ENCODE assay signal across 25 mouse cellular contexts in the genomic region with DNA sequence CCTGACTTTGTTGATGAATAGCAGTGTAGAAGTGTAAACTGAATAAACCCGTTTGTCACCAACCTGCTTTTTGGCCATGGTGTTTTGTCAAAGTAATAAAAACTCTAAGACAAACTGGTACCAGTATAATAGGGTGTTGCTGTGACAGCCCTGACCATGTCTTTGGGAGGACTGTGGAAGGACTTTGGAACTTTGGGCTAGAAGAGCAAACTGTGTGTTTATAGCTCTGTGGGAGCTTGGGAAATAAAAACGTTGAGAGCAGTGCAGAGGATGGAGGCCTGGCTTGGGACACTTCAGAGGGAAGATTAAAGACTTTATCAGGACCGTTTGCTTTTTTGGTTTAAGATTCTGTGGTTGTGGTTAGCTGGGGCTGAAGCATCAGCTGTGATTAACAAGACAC. TPM values are rescaled to one million over a fixed set of nuclear protein-coding genes. Genes with fewer than 3 reads are reported as not detected.
A peak's percentile ranks its signal among the peaks of the same experiment; 100 is the strongest.
DNase-seq lines count a peak whose midpoint lies in the region; ATAC-seq and TF ChIP-seq lines count a peak whose summit lies in the region.
"Had no signal": no experiment of that assay in that cellular context is flagged by ENCODE, and none has a peak within 500 bp of the region (broad histone marks: within the 10 kb centered on the region; RNA-seq: fewer than 3 reads in every experiment).

No protein-coding gene starts in this region.

- WGBS in liver, adult 2 months = 27% methylated on average over 3 of the region's 3 CpGs
- WGBS in liver, embryonic 11.5 days = 39% methylated on average over 3 of the region's 3 CpGs
- WGBS in liver, embryonic 16.5 days (ENCODE audit: insufficient replicate concordance) = 18% methylated on average over 3 of the region's 3 CpGs
- WGBS in intestine, embryonic 16.5 days = 40% methylated on average over 3 of the region's 3 CpGs

- no peak for ATAC-seq in liver, embryonic 11.5 days (replicated peaks; ENCODE audit: low FRiP score)
- ATAC-seq in liver, embryonic 16.5 days (ENCODE audit: low read depth) = peak; percentile 71
- peak; percentile 62; the same call in 1 of the 2 replicates for ATAC-seq in intestine, embryonic 16.5 days
- ATAC-seq: activated CD4-positive, CD25-positive, alpha-beta regulatory T cell, adult 4 months; forebrain, embryonic 14.5 days; forebrain, embryonic 16.5 days; Patski had no signal

- H3K36me3 ChIP-seq in liver, adult 2 months (ENCODE audit: control insufficient read depth, insufficient read depth, low read length) = no peaks in the 10 kb centered on the region
- H3K36me3 ChIP-seq in liver, embryonic 11.5 days (ENCODE audit: control insufficient read depth, insufficient read depth, low read length) = no peaks in the 10 kb centered on the region
- no peaks in the 10 kb centered on the region for H3K36me3 ChIP-seq in liver, embryonic 16.5 days (ENCODE audit: control insufficient read depth, insufficient read depth)
- no peaks in the 10 kb centered on the region for H3K36me3 ChIP-seq in intestine, embryonic 16.5 days (ENCODE audit: control insufficient read depth, insufficient read depth, low read length)

- H3K4me2 ChIP-seq in liver, embryonic 11.5 days = no peak overlapping the region
- no peak overlapping the region for H3K4me2 ChIP-seq in liver, embryonic 16.5 days (ENCODE audit: low read depth, low read length)
- H3K4me2 ChIP-seq in intestine, embryonic 16.5 days (ENCODE audit: low read depth, low read length) = no peak overlapping the region
- H3K4me2 ChIP-seq: embryonic facial prominence, embryonic 13.5 days; embryonic facial prominence, embryonic 15.5 days; forebrain, embryonic 12.5 days had no signal

- no peak for TF ChIP-seq POLR2A in liver, adult 2 months (IDR thresholded peaks at IDR 0.05; ENCODE audit: extremely low read depth, insufficient read depth, low read length)

- H3K4me3 ChIP-seq in liver, adult 2 months (ENCODE audit: insufficient read depth, low read depth, low read length) = no peak overlapping the region
- H3K4me3 ChIP-seq in liver, embryonic 11.5 days (ENCODE audit: low read depth, low read length) = no peak overlapping the region
- no peak overlapping the region for H3K4me3 ChIP-seq in liver, embryonic 16.5 days (ENCODE audit: low read depth, low read length)
- no peak overlapping the region for H3K4me3 ChIP-seq in intestine, embryonic 16.5 days (ENCODE audit: low read length)
- H3K4me3 ChIP-seq: embryonic facial prominence, embryonic 13.5 days; embryonic facial prominence, embryonic 15.5 days; erythroblast, embryonic 14.5 days; forebrain, embryonic 10.5 days; forebrain, embryonic 12.5 days had no signal

- H3K79me2 ChIP-seq in liver, adult 2 months (ENCODE audit: control insufficient read depth, insufficient read depth, low read length) = no peaks in the 10 kb centered on the region

- intact Hi-C loops in left cerebral cortex, postnatal 25 days (cut with DNase I) = no loop called here

- no peaks in the 10 kb centered on the region for H3K9me3 ChIP-seq in liver, embryonic 11.5 days (ENCODE audit: control insufficient read depth, low read length)
- H3K9me3 ChIP-seq in liver, embryonic 16.5 days (replicated peaks; ENCODE audit: control insufficient read depth, low read length) = no peaks in the 10 kb centered on the region
- no peaks in the 10 kb centered on the region for H3K9me3 ChIP-seq in intestine, embryonic 16.5 days (ENCODE audit: control insufficient read depth, low read length)
- H3K9me3 ChIP-seq: embryonic facial prominence, embryonic 13.5 days; embryonic facial prominence, embryonic 15.5 days; forebrain, embryonic 10.5 days; forebrain, embryonic 12.5 days had no signal

- H3K4me1 ChIP-seq in liver, adult 2 months (ENCODE audit: control insufficient read depth, insufficient read depth, low read length) = no peaks in the 10 kb centered on the region; the same call in 1 of the 2 replicates
- H3K4me1 ChIP-seq in liver, embryonic 11.5 days (replicated peaks; ENCODE audit: control insufficient read depth, insufficient read depth, low read length) = no peaks in the 10 kb centered on the region
- no peaks in the 10 kb centered on the region for H3K4me1 ChIP-seq in liver, embryonic 16.5 days (ENCODE audit: control insufficient read depth, low read depth, low read length)
- H3K4me1 ChIP-seq in intestine, embryonic 16.5 days (ENCODE audit: control insufficient read depth, insufficient read depth, low read length) = no peaks in the 10 kb centered on the region; the same call in 1 of the 2 replicates
- H3K4me1 ChIP-seq: embryonic facial prominence, embryonic 15.5 days; forebrain, embryonic 12.5 days had no signal

- no peak overlapping the region for H3K9ac ChIP-seq in liver, adult 2 months (ENCODE audit: low read depth, low read length)
- H3K9ac ChIP-seq in liver, embryonic 11.5 days (ENCODE audit: low read depth, low read length) = no peak overlapping the region
- no peak overlapping the region for H3K9ac ChIP-seq in liver, embryonic 16.5 days (ENCODE audit: low read depth, low read length)
- H3K9ac ChIP-seq in intestine, embryonic 16.5 days (ENCODE audit: low read depth, low read length) = no peak overlapping the region
- H3K9ac ChIP-seq: embryonic facial prominence, embryonic 13.5 days; embryonic facial prominence, embryonic 15.5 days; forebrain, embryonic 12.5 days had no signal

- no peaks in the 10 kb centered on the region for H3K27me3 ChIP-seq in liver, adult 2 months (ENCODE audit: control insufficient read depth, insufficient read depth, low read length)
- no peaks in the 10 kb centered on the region for H3K27me3 ChIP-seq in liver, embryonic 11.5 days (replicated peaks; ENCODE audit: control insufficient read depth, insufficient read depth, low read length)
- no peaks in the 10 kb centered on the region for H3K27me3 ChIP-seq in liver, embryonic 16.5 days (ENCODE audit: control insufficient read depth, insufficient read depth, low read depth, low read length)
- H3K27me3 ChIP-seq in intestine, embryonic 16.5 days (replicated peaks; ENCODE audit: control insufficient read depth, insufficient read depth, low read length) = no peaks in the 10 kb centered on the region
- H3K27me3 ChIP-seq: embryonic facial prominence, embryonic 13.5 days; embryonic facial prominence, embryonic 15.5 days; forebrain, embryonic 12.5 days; Patski had no signal

- no peak for TF ChIP-seq CTCF in liver, adult 2 months (IDR thresholded peaks at IDR 0.05; ENCODE audit: low read depth, low read length)

- H3K27ac ChIP-seq in liver, adult 2 months (replicated peaks; ENCODE audit: insufficient read depth, low read depth, low read length) = no peak overlapping the region
- no peak overlapping the region for H3K27ac ChIP-seq in liver, embryonic 11.5 days (ENCODE audit: low read depth, low read length)
- H3K27ac ChIP-seq in liver, embryonic 16.5 days (ENCODE audit: low read length) = no peak overlapping the region
- H3K27ac ChIP-seq in intestine, embryonic 16.5 days (ENCODE audit: low read length) = no peak overlapping the region
- H3K27ac ChIP-seq: embryonic facial prominence, embryonic 13.5 days; embryonic facial prominence, embryonic 15.5 days; forebrain, embryonic 10.5 days; forebrain, embryonic 12.5 days had no signal

- peak; percentile 47 for DNase-seq in liver, adult 2 months (ENCODE audit: extremely low read depth, low read depth, low spot score)
- DNase-seq in liver, embryonic 11.5 days (ENCODE audit: low spot score) = no peak
- no peak for DNase-seq in liver
- DNase-seq in left cerebral cortex, postnatal 25 days (ENCODE audit: low spot score in 2 of 2) = no peak
- no peak for DNase-seq in adrenal gland, adult 2 months
- DNase-seq: adrenal gland, postnatal 10 days; adrenal gland, postnatal 25 days; cerebellum, adult 11 months; cerebellum, adult 18-20 months; cerebellum, adult 8-10 months; cerebellum, adult 9-11 months; cerebellum, postnatal 14 days; cerebellum, postnatal 36 days; embryo, embryonic 11 days had no signal

RNA-seq across cellular contexts. Expression of a gene that starts 24.2 kb away (rescaled TPM):
- total RNA-seq in liver, adult 2 months (2014; rRNA removed) = 8.2 and 10.4 TPM in 2 replicates
- 7.3 TPM in 2 replicates for polyA plus RNA-seq in liver, adult 2 months (2012; rRNA removed)
- 26.2 and 28.7 TPM in 2 replicates for polyA plus RNA-seq in liver, embryonic 11.5 days (2014; fragmentation: Nextera tagmentation; extraction: Ambion mirVana)
- 18.6 and 22.2 TPM in 2 replicates for polyA plus RNA-seq in liver, embryonic 16.5 days (2015; fragmentation: Nextera tagmentation; extraction: Ambion mirVana)
- 116 and 117 TPM in 2 replicates for polyA plus RNA-seq in intestine, embryonic 16.5 days (2015; fragmentation: Nextera tagmentation; extraction: Ambion mirVana)
- total RNA-seq in left cerebral cortex, postnatal 25 days (2021) = 10 to 100 TPM; 43.3 to 46.9 TPM
- total RNA-seq in adrenal gland, adult 2 months (2021) = 10 to 100 TPM; 19.9 to 34.0 TPM
- polyA plus RNA-seq in adrenal gland, adult 2 months (2012; rRNA removed) = 25.1 and 39.2 TPM in 2 replicates

RNA-seq across cellular contexts. Expression of a gene that starts 26.5 kb away (rescaled TPM):
- total RNA-seq in liver, adult 2 months (2014; rRNA removed) = 3.0 and 3.4 TPM in 2 replicates
- polyA plus RNA-seq in liver, adult 2 months (2012; rRNA removed) = 4.9 and 6.2 TPM in 2 replicates
- polyA plus RNA-seq in liver, embryonic 11.5 days (2014; fragmentation: Nextera tagmentation; extraction: Ambion mirVana) = 13.3 and 14.0 TPM in 2 replicates
- 7.1 and 7.4 TPM in 2 replicates for polyA plus RNA-seq in liver, embryonic 16.5 days (2015; fragmentation: Nextera tagmentation; extraction: Ambion mirVana)
- polyA plus RNA-seq in intestine, embryonic 16.5 days (2015; fragmentation: Nextera tagmentation; extraction: Ambion mirVana) = 33.8 and 34.3 TPM in 2 replicates
- total RNA-seq in left cerebral cortex, postnatal 25 days (2021) = 10 to 100 TPM; 96.1 to 98.9 TPM
- 10 to 100 TPM; 60.0 to 62.2 TPM for total RNA-seq in adrenal gland, adult 2 months (2021)
- 27.4 and 34.4 TPM in 2 replicates for polyA plus RNA-seq in adrenal gland, adult 2 months (2012; rRNA removed)

RNA-seq across cellular contexts. Expression of a gene that starts 47.7 kb away (rescaled TPM):
- 8.9 and 11.3 TPM in 2 replicates for total RNA-seq in liver, adult 2 months (2014; rRNA removed)
- 1.9 and 2.2 TPM in 2 replicates for polyA plus RNA-seq in liver, adult 2 months (2012; rRNA removed)
- 2.2 and 3.0 TPM in 2 replicates for polyA plus RNA-seq in liver, embryonic 11.5 days (2014; fragmentation: Nextera tagmentation; extraction: Ambion mirVana)
- 2.2 and 2.6 TPM in 2 replicates for polyA plus RNA-seq in liver, embryonic 16.5 days (2015; fragmentation: Nextera tagmentation; extraction: Ambion mirVana)
- 2.8 TPM in 2 replicates for polyA plus RNA-seq in intestine, embryonic 16.5 days (2015; fragmentation: Nextera tagmentation; extraction: Ambion mirVana)
- 1 to 10 TPM; 8.1 to 8.3 TPM for total RNA-seq in left cerebral cortex, postnatal 25 days (2021)
- total RNA-seq in adrenal gland, adult 2 months (2021) = 10 to 100 TPM; 10.3 to 16.6 TPM
- 0.64 and 0.70 TPM in 2 replicates for polyA plus RNA-seq in adrenal gland, adult 2 months (2012; rRNA removed)
